24 mouse cellular contexts compared by ENCODE assay signal in the genomic region with DNA sequence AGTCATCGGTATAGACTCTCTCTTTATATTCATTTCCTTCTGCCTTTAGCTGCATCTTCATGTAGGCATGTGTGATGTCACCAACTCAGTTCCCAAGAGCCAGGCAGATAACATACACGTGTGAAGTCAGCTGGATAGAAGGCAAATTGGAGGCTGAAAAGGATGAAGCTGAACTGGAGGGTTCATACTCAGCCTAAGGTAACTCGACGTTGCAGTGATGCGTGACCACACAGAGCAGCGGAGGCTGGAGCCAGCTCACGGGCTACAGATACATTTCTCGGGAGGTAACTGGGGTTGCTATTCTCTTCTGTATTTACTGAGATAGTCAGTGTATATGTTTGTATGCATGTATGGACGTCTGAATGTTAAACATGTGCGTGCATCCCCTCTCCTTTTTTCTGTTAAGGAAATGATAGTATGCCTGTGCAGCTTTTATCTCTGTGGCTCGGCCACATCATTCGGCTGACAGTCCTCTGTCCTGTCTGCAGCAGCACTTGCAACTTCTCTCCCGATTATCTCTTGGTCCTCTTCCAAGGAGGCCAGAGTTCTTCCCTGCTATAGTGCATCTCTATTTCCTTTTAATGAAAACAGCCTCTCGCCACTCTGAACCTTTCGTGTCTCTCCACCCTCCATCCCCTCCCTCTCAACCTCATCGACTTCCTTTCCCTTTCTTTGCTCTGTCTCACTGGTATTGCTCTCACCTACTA. TPM values are rescaled to one million over a fixed set of nuclear protein-coding genes. Genes with fewer than 3 reads are reported as not detected.
DNase-seq lines count a peak whose midpoint lies in the region; ATAC-seq and TF ChIP-seq lines count a peak whose summit lies in the region.
"Had no signal": no experiment of that assay in that cellular context is flagged by ENCODE, and none has a peak within 500 bp of the region (broad histone marks: within the 10 kb centered on the region; RNA-seq: fewer than 3 reads in every experiment).

No protein-coding gene starts in this region.

- H3K4me2 ChIP-seq in heart, embryonic 16.5 days (ENCODE audit: low read depth, low read length) = peak overlapping the region; percentile 11; the same call in 1 of the 2 replicates
- 0 out of 2 replicates have a peak overlapping the region, but pooled peaks have one; percentile 2 for H3K4me2 ChIP-seq in lung, embryonic 14.5 days

- no peaks in the 10 kb centered on the region for H3K36me3 ChIP-seq in heart, embryonic 16.5 days (ENCODE audit: control insufficient read depth, insufficient read depth)
- no peaks in the 10 kb centered on the region for H3K36me3 ChIP-seq in lung, embryonic 14.5 days (ENCODE audit: insufficient read depth)
- H3K36me3 ChIP-seq in MEL (ENCODE audit: control insufficient read depth in 1 of 2, insufficient read depth in 2 of 2, low read length in 2 of 2) = no peaks in the 10 kb centered on the region
- H3K36me3 ChIP-seq: G1E; limb, embryonic 10.5 days had no signal

- TF ChIP-seq EP300 in MEL (IDR thresholded peaks at IDR 0.05; ENCODE audit: low read depth in 1 of 2, low read length in 2 of 2) = no peak

- peaks cover 15% of the 10 kb centered on the region for H3K4me1 ChIP-seq in heart, embryonic 16.5 days (ENCODE audit: control insufficient read depth, insufficient read depth, low read length)
- H3K4me1 ChIP-seq in lung, embryonic 14.5 days (ENCODE audit: insufficient read depth) = peaks cover 13% of the 10 kb centered on the region
- H3K4me1 ChIP-seq in MEL (ENCODE audit: control insufficient read depth in 1 of 2, insufficient read depth in 2 of 2, low read length in 2 of 2) = peaks cover 0 to 4% of the 10 kb centered on the region in 2 experiments; a peak in 2 of 4 replicates

- TF ChIP-seq POLR2A in MEL (IDR thresholded peaks at IDR 0.05; ENCODE audit: control insufficient read depth in 1 of 2, insufficient read depth in 1 of 2, low read depth in 1 of 2, low read length in 2 of 2, poor library complexity in 1 of 2) = no peak

- no peak for DNase-seq in heart, adult 8-10 months (ENCODE audit: low spot score)
- DNase-seq in lung, embryonic 14.5 days = peak; percentile 55
- DNase-seq in lung, postnatal 36 days = no peak
- peak; percentile 12 for DNase-seq in MEL (ENCODE audit: low read depth, low spot score)
- peak; percentile 21 for DNase-seq in retina, embryonic 14.5 days (ENCODE audit: low spot score)
- DNase-seq: adrenal gland, adult 8-10 months; cerebellum, adult 11-12 months; cerebellum, postnatal 14 days; forebrain, postnatal 0 days; gastrocnemius, postnatal 14 days; kidney, adult 8-10 months; kidney, postnatal 10 days; liver; liver, postnatal 0 days; lung, postnatal 10 days; right cerebral cortex, postnatal 25 days; spleen, adult 18-20 months had no signal

- H3K27ac ChIP-seq in heart, embryonic 16.5 days (ENCODE audit: low read length) = no peak overlapping the region; the same call in 1 of the 2 replicates
- no peak overlapping the region; the same call in 1 of the 2 replicates for H3K27ac ChIP-seq in lung, embryonic 14.5 days (ENCODE audit: low read depth)
- no peak overlapping the region for H3K27ac ChIP-seq in MEL (ENCODE audit: control insufficient read depth, low read depth, low read length)
- H3K27ac ChIP-seq: limb, embryonic 10.5 days had no signal

- no peak for ATAC-seq in heart, embryonic 16.5 days (replicated peaks; ENCODE audit: extremely low read depth, insufficient read depth, low FRiP score)
- no peak for ATAC-seq in lung, embryonic 14.5 days (ENCODE audit: insufficient read depth)
- ATAC-seq in erythroid progenitor cell, adult 5-6 weeks (replicated peaks; ENCODE audit: low FRiP score, poor library complexity, severe bottlenecking) = no peak
- ATAC-seq: activated CD4-positive, CD25-positive, alpha-beta regulatory T cell, adult 4 months; forebrain, postnatal 0 days; liver, postnatal 0 days; midbrain, embryonic 16.5 days had no signal

- TF ChIP-seq RAD21 in MEL (IDR thresholded peaks at IDR 0.05; ENCODE audit: low read depth, low read length) = no peak

- no peak for TF ChIP-seq CTCF in lung, embryonic 14.5 days (IDR thresholded peaks at IDR 0.05; ENCODE audit: low read depth)
- TF ChIP-seq CTCF in MEL (IDR thresholded peaks at IDR 0.05 in 2 of 3, conservative IDR thresholded peaks at IDR 0.05 in 1 of 3; ENCODE audit: control insufficient read depth in 1 of 3, insufficient read depth in 1 of 3, low read depth in 2 of 3, low read length in 3 of 3, poor library complexity in 1 of 3, severe bottlenecking in 1 of 3) = no peak

- no peak overlapping the region for H3K9ac ChIP-seq in heart, embryonic 16.5 days (ENCODE audit: low read length)
- no peak overlapping the region for H3K9ac ChIP-seq in lung, embryonic 14.5 days
- no peak overlapping the region for H3K9ac ChIP-seq in MEL (ENCODE audit: control insufficient read depth, low read depth, low read length, poor library complexity, severe bottlenecking)
- H3K9ac ChIP-seq: forebrain, postnatal 0 days; liver, postnatal 0 days had no signal

- 41% methylated on average over 16 of the region's 16 CpGs for WGBS in heart, embryonic 16.5 days
- WGBS in lung, embryonic 14.5 days = 40% methylated on average over 16 of the region's 16 CpGs

- H3K4me3 ChIP-seq in heart, embryonic 16.5 days (ENCODE audit: low read length) = no peak overlapping the region
- H3K4me3 ChIP-seq in lung, embryonic 14.5 days (ENCODE audit: low read depth, low read length) = no peak overlapping the region
- H3K4me3 ChIP-seq in MEL (ENCODE audit: control insufficient read depth in 1 of 2, insufficient read depth in 1 of 2, low read depth in 2 of 2, low read length in 2 of 2) = no peak overlapping the region
- H3K4me3 ChIP-seq: limb, embryonic 10.5 days; myocyte had no signal

- no peaks in the 10 kb centered on the region for H3K79me2 ChIP-seq in MEL (ENCODE audit: control insufficient read depth, insufficient read depth, low read length, poor library complexity)

- H3K9me3 ChIP-seq in heart, embryonic 16.5 days (replicated peaks; ENCODE audit: control insufficient read depth, low read length) = no peaks in the 10 kb centered on the region
- no peaks in the 10 kb centered on the region for H3K9me3 ChIP-seq in lung, embryonic 14.5 days (ENCODE audit: low read depth, low read length)
- no peaks in the 10 kb centered on the region for H3K9me3 ChIP-seq in MEL (replicated peaks; ENCODE audit: insufficient read depth, low read length)
- H3K9me3 ChIP-seq: G1E; limb, embryonic 10.5 days had no signal

- H3K27me3 ChIP-seq in heart, embryonic 16.5 days (ENCODE audit: control insufficient read depth, insufficient read depth, low read length) = no peaks in the 10 kb centered on the region
- H3K27me3 ChIP-seq in lung, embryonic 14.5 days (ENCODE audit: insufficient read depth, low read length) = no peaks in the 10 kb centered on the region
- H3K27me3 ChIP-seq in MEL (ENCODE audit: control insufficient read depth in 1 of 2, insufficient read depth in 2 of 2, low read length in 2 of 2) = no peaks in the 10 kb centered on the region

TF ChIP-seq in MEL, 35 proteins besides CTCF, POLR2A, EP300 and RAD21:
- TF ChIP-seq NRF1 (IDR thresholded peaks at IDR 0.05; ENCODE audit: insufficient read depth, low read depth, low read length, poor library complexity, severe bottlenecking) (no peak), ZC3H11A (IDR thresholded peaks at IDR 0.05; ENCODE audit: low read depth, low read length) (no peak), MAZ (IDR thresholded peaks at IDR 0.05; ENCODE audit: low read depth, low read length) (no peak), GABPA (IDR thresholded peaks at IDR 0.05; ENCODE audit: low read depth, low read length) (no peak), MAX (IDR thresholded peaks at IDR 0.05; ENCODE audit: low read length) (no peak), POLR2AphosphoS5 (IDR thresholded peaks at IDR 0.05; ENCODE audit: borderline replicate concordance, low read depth, low read length) (no peak), MYB (IDR thresholded peaks at IDR 0.05; ENCODE audit: low read depth, low read length) (no peak), RCOR1 (IDR thresholded peaks at IDR 0.05; ENCODE audit: low read depth, low read length) (no peak), HCFC1 (IDR thresholded peaks at IDR 0.05; ENCODE audit: low read depth, low read length) (no peak), NELFE (IDR thresholded peaks at IDR 0.05; ENCODE audit: low read depth, low read length) (no peak), MXI1 (IDR thresholded peaks at IDR 0.05; ENCODE audit: low read depth, low read length) (no peak), SIN3A (IDR thresholded peaks at IDR 0.05; ENCODE audit: low read length) (no peak), ETS1 (IDR thresholded peaks at IDR 0.05; ENCODE audit: low read depth, low read length) (no peak), TAL1 (IDR thresholded peaks at IDR 0.05; ENCODE audit: low read length) (no peak), ZKSCAN1 (IDR thresholded peaks at IDR 0.05; ENCODE audit: low read depth, low read length) (no peak), GATA1 (IDR thresholded peaks at IDR 0.05; ENCODE audit: low read depth, low read length) (no peak), ZNF384 (IDR thresholded peaks at IDR 0.05; ENCODE audit: low read depth, low read length) (no peak), TCF12 (IDR thresholded peaks at IDR 0.05; ENCODE audit: low read depth, low read length) (no peak)
TF ChIP-seq in MEL: peak in this region for 0.

RNA-seq across cellular contexts. Expression of a gene that starts 29.6 kb away (rescaled TPM):
- 6.3 and 6.5 TPM in 2 replicates for polyA plus RNA-seq in heart, embryonic 16.5 days (2015; fragmentation: Nextera tagmentation; extraction: Ambion mirVana)
- 1 to 10 TPM; 2.5 to 4.5 (median 3.6) TPM for total RNA-seq in heart, adult 8-10 months (2022)
- polyA plus RNA-seq in lung, embryonic 14.5 days (2014; fragmentation: Nextera tagmentation; extraction: Ambion mirVana) = 9.0 and 10.4 TPM in 2 replicates
- 0.07 TPM in 1 of 2 replicates, not detected in the other for total RNA-seq in MEL (2012; rRNA removed)
- polyA plus RNA-seq in MEL (2012; ENCODE audit: insufficient read depth in 1 of 2, insufficient read length in 2 of 2, low read depth in 1 of 2, low replicate concordance in 2 of 2, missing spikeins in 1 of 2) = under 1 TPM in 1 of 2 experiments, not detected in 1; 0.06 TPM
- 1.3 TPM in 1 of 2 replicates, not detected in the other for total RNA-seq in erythroid progenitor cell, adult 5-6 weeks (2015; ENCODE audit: low replicate concordance)
- total RNA-seq in erythroid progenitor cell, adult 5-6 weeks (2017; ENCODE audit: low replicate concordance) = 0.90 TPM in 1 of 2 replicates, not detected in the other

Comparison
In these comparisons a context has a peak if more than half of its experiments do, and no peak if none do; other contexts are left out.
1. DNase-seq: peak in lung, embryonic 14.5 days (single experiment), MEL (single experiment) and retina, embryonic 14.5 days (single experiment); none in heart, adult 8-10 months (single experiment) and lung, postnatal 36 days (single experiment).